Mouse (Mus musculus): ENCODE data around the gene Ifi27. TPM values are rescaled to one million over a fixed set of nuclear protein-coding genes. Genes with fewer than 3 reads are reported as not detected.

The Ifi27 gene
- polyA plus RNA-seq (2016; fragmentation: Nextera tagmentation; extraction: Ambion mirVana): 1.2 and 1.7 TPM in 2 replicates

DNA sequence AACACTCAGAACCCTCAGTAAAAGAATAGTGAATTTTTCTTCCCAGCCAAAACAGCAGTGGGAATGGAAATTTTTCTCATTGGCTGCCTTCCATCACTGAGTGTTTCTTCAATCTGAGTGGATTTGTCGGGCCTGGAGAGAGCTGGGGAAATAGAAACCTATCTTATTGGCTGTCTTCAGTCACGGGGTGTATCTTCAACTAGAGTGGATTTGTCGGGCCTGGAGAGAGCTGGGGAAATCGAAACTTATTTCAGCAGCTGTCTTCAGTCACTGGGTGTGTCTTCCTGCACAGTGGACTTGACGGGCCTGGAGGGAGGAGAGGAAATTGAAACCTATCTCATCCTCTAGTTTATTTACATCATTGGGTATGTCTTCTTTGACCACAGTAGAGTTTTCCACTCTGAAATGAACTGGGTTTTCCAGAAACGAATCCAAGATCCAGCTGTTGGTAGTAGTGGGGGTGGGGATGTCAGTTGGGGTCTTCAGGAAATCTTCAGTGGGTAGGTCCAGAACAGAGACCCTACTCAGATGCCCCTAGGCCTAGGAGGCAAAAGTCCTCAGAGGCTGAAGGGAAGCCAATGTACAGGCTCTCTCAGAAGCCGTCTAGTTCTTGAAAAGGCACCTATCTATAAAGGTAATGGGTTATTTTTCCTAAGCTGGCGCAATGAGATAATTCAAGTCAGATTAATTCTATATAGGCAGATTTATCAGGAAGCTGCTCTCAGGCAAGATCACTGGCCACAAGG, at the start of gene Ifi27:
Gene Ifi27, plus strand, starts transcription at position 226 of the 746 bp plus-strand sequence.
- H3K4me1 ChIP-seq: peaks cover 5% of the 10 kb centered on the region; the same call in 1 of the 2 replicates
- 75% methylated on average over 8 of the region's 8 CpGs for WGBS
- no peaks in the 10 kb centered on the region for H3K27me3 ChIP-seq (replicated peaks; ENCODE audit: low read depth, poor library complexity, severe bottlenecking)
- DNase-seq (ENCODE audit: low spot score): no peak
- H3K27ac ChIP-seq (replicated peaks): no peak within 1 kb of the TSS
- no peaks in the 10 kb centered on the region for H3K36me3 ChIP-seq (replicated peaks)
- no peak within 1 kb of the TSS for H3K4me3 ChIP-seq
- H3K9me3 ChIP-seq: no peaks in the 10 kb centered on the region

- H3K9me3 ChIP-seq: no peaks in the 10 kb centered on the region
Measured at GRCm38 (mm10) chr12:103388505-103389347, 45.3 kb upstream of the Ifi27 start, which contains the start of gene Otub2. TSS of gene Otub2 (plus strand) at chr12:103388682.

GRCm38 (mm10) chr12:103389348-103389727, 44.7 kb upstream of the Ifi27 start:
- WGBS: 67% methylated on average over 2 of the region's 2 CpGs
- Histone ChIP-seq H3K27ac (replicated peaks) (peak overlapping the region; percentile 92), H3K36me3 (replicated peaks) (no peaks in the 10 kb centered on the region)

More at GRCm38 (mm10) chr12:103388505-103389347, 45.3 kb upstream of the Ifi27 start, which contains the start of gene Otub2:
- peaks cover 36% of the 10 kb centered on the region for H3K4me1 ChIP-seq
- peak within 1 kb of the TSS; percentile 82 for H3K4me3 ChIP-seq
- H3K27ac ChIP-seq (replicated peaks): peak within 1 kb of the TSS; percentile 92
- no peaks in the 10 kb centered on the region for H3K27me3 ChIP-seq (replicated peaks; ENCODE audit: low read depth, poor library complexity, severe bottlenecking)
- no peaks in the 10 kb centered on the region for H3K36me3 ChIP-seq (replicated peaks)
- peak; percentile 96 for DNase-seq (ENCODE audit: low spot score)
- under 1% methylated on average over 58 of the region's 58 CpGs for WGBS

GRCm38 (mm10) chr12:103389982-103390381, 44.0 kb upstream of the Ifi27 start:
- no peak for DNase-seq (ENCODE audit: low spot score)
- no peaks in the 10 kb centered on the region for H3K27me3 ChIP-seq (replicated peaks; ENCODE audit: low read depth, poor library complexity, severe bottlenecking)
- no peaks in the 10 kb centered on the region for H3K36me3 ChIP-seq (replicated peaks)
- 82% methylated on average over 4 of the region's 4 CpGs for WGBS
- H3K27ac ChIP-seq (replicated peaks): no peak overlapping the region
- peaks cover 40% of the 10 kb centered on the region for H3K4me1 ChIP-seq
- H3K4me3 ChIP-seq: peak overlapping the region; percentile 82; the same call in 1 of the 2 replicates
- no peaks in the 10 kb centered on the region for H3K9me3 ChIP-seq

More at GRCm38 (mm10) chr12:103389348-103389727, 44.7 kb upstream of the Ifi27 start:
- Histone ChIP-seq H3K9me3 (no peaks in the 10 kb centered on the region), H3K4me1 (peaks cover 40% of the 10 kb centered on the region), H3K27me3 (replicated peaks; ENCODE audit: low read depth, poor library complexity, severe bottlenecking) (no peaks in the 10 kb centered on the region), H3K4me3 (peak overlapping the region; percentile 82)
- DNase-seq (ENCODE audit: low spot score): no peak

GRCm38 (mm10) chr12:103391098-103391497, 42.9 kb upstream of the Ifi27 start:
- WGBS: 83% methylated on average over 7 of the region's 7 CpGs
- H3K4me1 ChIP-seq: peaks cover 40% of the 10 kb centered on the region
- no peaks in the 10 kb centered on the region for H3K9me3 ChIP-seq
- no peak overlapping the region for H3K4me3 ChIP-seq
- no peak overlapping the region for H3K27ac ChIP-seq (replicated peaks)
- no peaks in the 10 kb centered on the region for H3K27me3 ChIP-seq (replicated peaks; ENCODE audit: low read depth, poor library complexity, severe bottlenecking)
- H3K36me3 ChIP-seq (replicated peaks): no peaks in the 10 kb centered on the region
- DNase-seq (ENCODE audit: low spot score): no peak

- Histone ChIP-seq H3K4me3 (no peak overlapping the region), H3K27me3 (replicated peaks; ENCODE audit: low read depth, poor library complexity, severe bottlenecking) (no peaks in the 10 kb centered on the region), H3K27ac (replicated peaks) (peak overlapping the region; percentile 41; the same call in 1 of the 2 replicates), H3K4me1 (peaks cover 40% of the 10 kb centered on the region), H3K36me3 (replicated peaks) (no peaks in the 10 kb centered on the region), H3K9me3 (no peaks in the 10 kb centered on the region)
- 68% methylated on average over 6 of the region's 6 CpGs for WGBS
- DNase-seq (ENCODE audit: low spot score): no peak
Measured at GRCm38 (mm10) chr12:103393528-103393927, 40.5 kb upstream of the Ifi27 start.

- H3K9me3 ChIP-seq: no peaks in the 10 kb centered on the region
- H3K36me3 ChIP-seq (replicated peaks): 0 out of 2 replicates have a peak, but pooled peaks cover 2% of the 10 kb centered on the region
- H3K4me1 ChIP-seq: peaks cover 25% of the 10 kb centered on the region
- H3K4me3 ChIP-seq: no peak overlapping the region
- H3K27me3 ChIP-seq (replicated peaks; ENCODE audit: low read depth, poor library complexity, severe bottlenecking): no peaks in the 10 kb centered on the region
- no peak overlapping the region for H3K27ac ChIP-seq (replicated peaks)
- no peak for DNase-seq (ENCODE audit: low spot score)
- WGBS: 79% methylated on average over 12 of the region's 12 CpGs
Measured at GRCm38 (mm10) chr12:103395486-103396275, 38.3 kb upstream of the Ifi27 start.

- H3K4me1 ChIP-seq: peaks cover 15% of the 10 kb centered on the region
- no peak overlapping the region for H3K4me3 ChIP-seq
- no peak overlapping the region for H3K27ac ChIP-seq (replicated peaks)
- H3K9me3 ChIP-seq: no peaks in the 10 kb centered on the region
- H3K27me3 ChIP-seq (replicated peaks; ENCODE audit: low read depth, poor library complexity, severe bottlenecking): no peaks in the 10 kb centered on the region
- WGBS: 81% methylated on average over 7 of the region's 7 CpGs
- no peak for DNase-seq (ENCODE audit: low spot score)
- 0 out of 2 replicates have a peak, but pooled peaks cover 8% of the 10 kb centered on the region for H3K36me3 ChIP-seq (replicated peaks)
Measured at GRCm38 (mm10) chr12:103396751-103397150, 37.3 kb upstream of the Ifi27 start.

- H3K36me3 ChIP-seq (replicated peaks): peaks cover 75% of the 10 kb centered on the region
- no peaks in the 10 kb centered on the region for H3K4me1 ChIP-seq
- H3K4me3 ChIP-seq: no peak overlapping the region
- H3K9me3 ChIP-seq: no peaks in the 10 kb centered on the region
- H3K27me3 ChIP-seq (replicated peaks; ENCODE audit: low read depth, poor library complexity, severe bottlenecking): no peaks in the 10 kb centered on the region
- H3K27ac ChIP-seq (replicated peaks): no peak overlapping the region
- WGBS: 89% methylated on average over 18 of the region's 18 CpGs
- no peak for DNase-seq (ENCODE audit: low spot score)
Measured at GRCm38 (mm10) chr12:103404131-103404530, 29.9 kb upstream of the Ifi27 start.

DNA sequence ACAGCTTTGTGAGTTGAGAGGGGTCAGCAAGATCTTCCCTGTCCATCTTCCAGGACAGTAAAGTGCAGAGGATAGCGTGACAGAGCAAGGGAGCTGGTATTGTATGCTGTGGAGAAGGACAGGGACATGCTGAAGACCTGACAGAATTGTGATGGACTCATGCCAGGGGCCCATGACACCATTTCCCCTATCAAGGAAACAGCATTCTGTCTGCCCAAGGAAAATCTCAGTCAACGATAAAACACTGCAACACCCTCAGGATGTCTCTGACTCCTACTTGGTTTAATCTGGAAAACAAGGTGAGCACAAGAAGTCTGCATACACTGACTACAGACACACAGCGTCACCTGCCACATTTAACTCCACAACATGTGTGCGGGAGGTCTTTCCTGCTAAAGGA, 26.3 kb upstream of the Ifi27 start, which contains the start of gene 9330161L09Rik:
Gene 9330161L09Rik, minus strand, starts transcription at position 101 of the 400 bp plus-strand sequence.
- H3K9me3 ChIP-seq: no peaks in the 10 kb centered on the region
- WGBS: 95% methylated on average over 4 of the region's 4 CpGs
- no peaks in the 10 kb centered on the region for H3K27me3 ChIP-seq (replicated peaks; ENCODE audit: low read depth, poor library complexity, severe bottlenecking)
- peaks cover 97% of the 10 kb centered on the region for H3K36me3 ChIP-seq (replicated peaks)
- H3K4me1 ChIP-seq: no peaks in the 10 kb centered on the region
- no peak for DNase-seq (ENCODE audit: low spot score)
- H3K27ac ChIP-seq (replicated peaks): no peak within 1 kb of the TSS
- no peak within 1 kb of the TSS for H3K4me3 ChIP-seq

- 94% methylated on average over 10 of the region's 10 CpGs for WGBS
- no peaks in the 10 kb centered on the region for H3K27me3 ChIP-seq (replicated peaks; ENCODE audit: low read depth, poor library complexity, severe bottlenecking)
- no peak overlapping the region for H3K27ac ChIP-seq (replicated peaks)
- no peak for DNase-seq (ENCODE audit: low spot score)
- peaks cover 97% of the 10 kb centered on the region for H3K36me3 ChIP-seq (replicated peaks)
- H3K4me1 ChIP-seq: no peaks in the 10 kb centered on the region
- H3K4me3 ChIP-seq: no peak overlapping the region
- no peaks in the 10 kb centered on the region for H3K9me3 ChIP-seq
Measured at GRCm38 (mm10) chr12:103408144-103408543, 25.9 kb upstream of the Ifi27 start.
